Mouse (Mus musculus): Measurements from ENCODE around the gene Magi2. TPM values are rescaled to one million over a fixed set of nuclear protein-coding genes. Genes with fewer than 3 reads are reported as not detected.

Magi2 gene
- polyA plus RNA-seq, 1 experiment from 2014 or later: 6.8 TPM

- WGBS: 47% methylated on average over 2 of the region's 2 CpGs
- H3K36me3 ChIP-seq: no peaks in the 10 kb centered on the region
- no peaks in the 10 kb centered on the region for H3K9me3 ChIP-seq
- no peak overlapping the region for H3K4me2 ChIP-seq (replicated peaks)
- H3K27ac ChIP-seq: no peak overlapping the region
- no peak overlapping the region for H3K4me3 ChIP-seq
- H3K27me3 ChIP-seq: no peaks in the 10 kb centered on the region
- H3K4me1 ChIP-seq: peaks cover 7% of the 10 kb centered on the region; the same call in 1 of the 2 replicates
- ATAC-seq (ENCODE audit: low FRiP score, low read depth): no peak
- H3K9ac ChIP-seq: no peak overlapping the region
Measured at GRCm38 (mm10) chr5:20140235-20140634, 913.4 kb downstream of the Magi2 start.

- peaks cover 7% of the 10 kb centered on the region; the same call in 1 of the 2 replicates for H3K4me1 ChIP-seq
- no peak overlapping the region for H3K9ac ChIP-seq
- H3K9me3 ChIP-seq: no peaks in the 10 kb centered on the region
- no peaks in the 10 kb centered on the region for H3K36me3 ChIP-seq
- H3K4me3 ChIP-seq: no peak overlapping the region
- no peak overlapping the region for H3K27ac ChIP-seq
- no peaks in the 10 kb centered on the region for H3K27me3 ChIP-seq
- H3K4me2 ChIP-seq (replicated peaks): no peak overlapping the region
- no peak for ATAC-seq (ENCODE audit: low FRiP score, low read depth)
- 44% methylated on average over 10 of the region's 10 CpGs for WGBS
Measured at GRCm38 (mm10) chr5:20140662-20141444, 914.0 kb downstream of the Magi2 start.

- H3K36me3 ChIP-seq: no peaks in the 10 kb centered on the region
- no peaks in the 10 kb centered on the region for H3K9me3 ChIP-seq
- no peak for ATAC-seq (ENCODE audit: low FRiP score, low read depth)
- H3K9ac ChIP-seq: no peak overlapping the region
- H3K4me1 ChIP-seq: no peaks in the 10 kb centered on the region
- no peak overlapping the region for H3K4me3 ChIP-seq
- H3K27ac ChIP-seq: no peak overlapping the region
- H3K4me2 ChIP-seq (replicated peaks): no peak overlapping the region
- no peaks in the 10 kb centered on the region for H3K27me3 ChIP-seq
- WGBS: 36% methylated on average over 3 of the region's 3 CpGs
Measured at GRCm38 (mm10) chr5:20153359-20154125, 926.7 kb downstream of the Magi2 start.

DNA sequence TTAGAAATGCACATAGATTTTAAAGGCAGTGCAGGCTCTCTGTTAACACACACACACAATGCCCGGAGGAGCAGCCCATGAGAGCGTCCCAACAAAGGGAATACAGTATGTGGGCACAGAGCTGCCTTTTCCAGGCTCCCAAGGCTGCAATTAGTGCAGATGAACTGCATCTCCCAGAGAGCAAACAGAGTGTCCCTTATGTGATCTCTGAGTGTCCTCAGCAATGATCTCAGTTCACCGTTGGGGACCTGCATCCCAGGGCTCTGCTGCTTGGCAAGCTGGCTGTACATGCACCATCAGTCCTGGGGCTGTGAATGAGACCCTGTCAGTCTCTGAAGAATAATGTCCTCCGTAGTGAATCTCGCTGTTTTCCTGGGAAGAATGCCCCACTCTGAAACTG lies 969.9 kb downstream of the Magi2 start:
- Histone ChIP-seq H3K27me3 (no peaks in the 10 kb centered on the region), H3K36me3 (no peaks in the 10 kb centered on the region), H3K9me3 (no peaks in the 10 kb centered on the region), H3K9ac (no peak overlapping the region), H3K4me3 (no peak overlapping the region), H3K4me2 (replicated peaks) (no peak overlapping the region), H3K27ac (no peak overlapping the region), H3K4me1 (no peaks in the 10 kb centered on the region)
- WGBS: 68% methylated on average over 5 of the region's 5 CpGs
- ATAC-seq (ENCODE audit: low FRiP score, low read depth): no peak

GRCm38 (mm10) chr5:20197395-20197794 lies 970.6 kb downstream of the Magi2 start:
- Histone ChIP-seq H3K4me2 (replicated peaks) (no peak overlapping the region), H3K27ac (no peak overlapping the region), H3K4me3 (no peak overlapping the region), H3K9me3 (no peaks in the 10 kb centered on the region), H3K36me3 (no peaks in the 10 kb centered on the region), H3K27me3 (no peaks in the 10 kb centered on the region), H3K9ac (no peak overlapping the region), H3K4me1 (no peaks in the 10 kb centered on the region)
- 83% methylated on average over 9 of the region's 9 CpGs for WGBS
- ATAC-seq (ENCODE audit: low FRiP score, low read depth): no peak

- Histone ChIP-seq H3K4me3 (no peak overlapping the region), H3K36me3 (no peaks in the 10 kb centered on the region), H3K27me3 (no peaks in the 10 kb centered on the region), H3K27ac (no peak overlapping the region), H3K9ac (no peak overlapping the region), H3K4me1 (no peaks in the 10 kb centered on the region), H3K4me2 (replicated peaks) (no peak overlapping the region), H3K9me3 (no peaks in the 10 kb centered on the region)
- ATAC-seq (ENCODE audit: low FRiP score, low read depth): no peak
- WGBS: 59% methylated on average over 1 of the region's 1 CpGs
Measured at GRCm38 (mm10) chr5:20201348-20201747, 974.5 kb downstream of the Magi2 start.

- Histone ChIP-seq H3K4me3 (no peak overlapping the region), H3K9me3 (no peaks in the 10 kb centered on the region), H3K4me1 (no peaks in the 10 kb centered on the region), H3K27me3 (no peaks in the 10 kb centered on the region), H3K9ac (no peak overlapping the region), H3K4me2 (replicated peaks) (no peak overlapping the region), H3K27ac (no peak overlapping the region), H3K36me3 (no peaks in the 10 kb centered on the region)
- WGBS: 91% methylated on average over 2 of the region's 2 CpGs
- no peak for ATAC-seq (ENCODE audit: low FRiP score, low read depth)
Measured at GRCm38 (mm10) chr5:20208110-20208509, 981.3 kb downstream of the Magi2 start.

DNA sequence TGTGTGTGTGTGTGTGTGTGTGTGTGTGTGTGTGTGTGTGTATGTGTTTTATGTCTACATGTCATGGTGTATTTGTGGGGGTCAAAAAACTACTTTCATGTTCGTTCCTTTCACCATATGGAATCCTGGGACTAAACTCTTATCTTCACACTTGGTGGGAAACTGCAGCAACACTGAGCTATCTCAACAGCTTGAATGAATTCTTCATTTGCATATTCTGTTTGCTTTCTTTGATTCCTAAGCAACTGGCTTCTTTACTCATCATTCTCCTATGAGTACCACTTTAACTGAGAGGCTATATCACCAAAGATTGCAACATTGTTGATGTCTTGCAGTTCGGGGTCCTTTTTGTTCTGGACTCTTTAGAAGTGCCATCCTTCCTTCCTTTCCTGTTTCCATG lies 986.5 kb downstream of the Magi2 start:
- no peak for ATAC-seq (ENCODE audit: low FRiP score, low read depth)
- no peaks in the 10 kb centered on the region for H3K27me3 ChIP-seq
- H3K9me3 ChIP-seq: no peaks in the 10 kb centered on the region
- no peak overlapping the region for H3K4me3 ChIP-seq
- no peak overlapping the region for H3K4me2 ChIP-seq (replicated peaks)
- no peaks in the 10 kb centered on the region for H3K4me1 ChIP-seq
- H3K27ac ChIP-seq: no peak overlapping the region
- H3K36me3 ChIP-seq: no peaks in the 10 kb centered on the region
- H3K9ac ChIP-seq: no peak overlapping the region
- WGBS: 70% methylated on average over 2 of the region's 2 CpGs

DNA sequence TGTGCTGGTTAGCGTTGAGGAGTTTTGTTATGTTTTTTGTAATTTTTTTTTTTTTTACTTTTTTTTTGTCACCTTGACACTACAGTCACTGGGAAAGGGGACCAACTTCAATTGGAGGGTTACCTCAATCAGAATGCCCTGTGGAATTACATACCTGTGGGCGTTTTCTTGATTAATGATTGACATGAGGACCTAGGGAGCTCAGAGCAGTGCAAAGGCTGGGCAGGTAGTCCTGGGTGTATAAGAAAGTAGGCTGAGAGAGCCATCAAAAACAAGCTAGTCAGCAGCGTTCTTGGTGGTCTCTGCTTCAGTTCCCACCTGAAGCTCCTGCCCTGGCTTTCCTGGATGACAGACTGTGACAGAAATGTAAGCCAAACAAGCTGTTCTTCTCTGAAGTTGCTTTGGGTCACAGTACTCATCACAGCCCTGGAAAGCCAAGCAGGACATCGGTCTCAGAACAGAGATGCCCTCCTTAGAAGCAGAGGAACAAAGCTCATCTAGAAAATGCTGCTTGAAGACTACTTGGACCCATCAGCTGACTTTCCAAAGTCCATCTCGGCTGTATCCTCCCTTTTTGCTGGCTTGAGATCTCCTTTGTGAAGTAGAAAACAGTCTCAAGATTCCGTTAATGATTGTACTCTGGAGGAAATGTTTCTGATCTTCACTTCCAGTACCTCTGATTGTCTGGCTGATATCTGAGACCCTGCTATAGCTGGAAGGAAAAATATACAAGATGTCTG lies 999.8 kb downstream of the Magi2 start:
- WGBS: 82% methylated on average over 6 of the region's 6 CpGs
- Histone ChIP-seq H3K36me3 (no peaks in the 10 kb centered on the region), H3K4me2 (replicated peaks) (no peak overlapping the region), H3K9me3 (no peaks in the 10 kb centered on the region), H3K27ac (no peak overlapping the region), H3K27me3 (no peaks in the 10 kb centered on the region), H3K4me1 (no peaks in the 10 kb centered on the region), H3K9ac (no peak overlapping the region), H3K4me3 (no peak overlapping the region)
- ATAC-seq (ENCODE audit: low FRiP score, low read depth): no peak

GRCm38 (mm10) chr5:20227912-20228762 lies 1001.3 kb downstream of the Magi2 start:
- H3K27ac ChIP-seq: no peak overlapping the region

DNA sequence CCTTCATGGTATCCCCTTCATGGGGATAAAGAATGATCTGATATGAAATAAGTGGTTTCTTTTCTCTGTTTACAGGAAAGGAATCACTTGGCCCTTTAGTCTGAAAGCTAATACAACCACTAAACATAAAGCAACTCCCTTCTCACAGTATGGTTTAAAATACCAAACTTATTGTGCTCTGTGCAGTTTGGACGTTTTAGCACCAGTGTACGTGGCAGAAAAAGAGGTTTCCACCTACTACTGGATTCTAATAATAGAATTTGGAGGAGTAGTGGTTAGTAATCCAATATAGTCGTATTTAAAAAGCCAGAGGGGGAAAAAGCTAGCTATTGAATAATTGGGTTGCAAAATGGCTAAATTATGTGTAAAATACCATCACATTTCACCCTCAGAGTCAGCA lies 1005.1 kb downstream of the Magi2 start:
- Histone ChIP-seq H3K9ac (no peak overlapping the region), H3K9me3 (no peaks in the 10 kb centered on the region), H3K27ac (no peak overlapping the region), H3K36me3 (no peaks in the 10 kb centered on the region), H3K4me1 (0 out of 2 replicates have a peak, but pooled peaks cover 4% of the 10 kb centered on the region), H3K4me3 (no peak overlapping the region), H3K4me2 (replicated peaks) (no peak overlapping the region), H3K27me3 (no peaks in the 10 kb centered on the region)
- WGBS: 60% methylated on average over 3 of the region's 3 CpGs
- no peak for ATAC-seq (ENCODE audit: low FRiP score, low read depth)

More at GRCm38 (mm10) chr5:20227912-20228762, 1001.3 kb downstream of the Magi2 start:
- H3K9ac ChIP-seq: no peak overlapping the region
- no peaks in the 10 kb centered on the region for H3K9me3 ChIP-seq
- no peaks in the 10 kb centered on the region for H3K27me3 ChIP-seq
- ATAC-seq (ENCODE audit: low FRiP score, low read depth): no peak
- H3K4me3 ChIP-seq: no peak overlapping the region
- no peaks in the 10 kb centered on the region for H3K36me3 ChIP-seq
- H3K4me2 ChIP-seq (replicated peaks): no peak overlapping the region
- WGBS: 78% methylated on average over 16 of the region's 16 CpGs
- H3K4me1 ChIP-seq: no peaks in the 10 kb centered on the region

Measured in limb, embryonic 13.5 days (tissue).